Mouse (Mus musculus): ENCODE measurements around the gene Txndc16.
A peak's percentile ranks its signal among the peaks of the same experiment; 100 is the strongest.

Txndc16 gene

GRCm38 (mm10) chr14:45220090-45220956 lies at the start of gene Txndc16:
TSS of gene Txndc16 (minus strand) at chr14:45220328.
- DNase-seq (ENCODE audit: low read depth, low spot score): peak; percentile 80

- DNase-seq (ENCODE audit: low read depth, low spot score): no peak
Measured at GRCm38 (mm10) chr14:45263831-45264592, 43.9 kb upstream of the Txndc16 start.

- no peak for DNase-seq (ENCODE audit: low read depth, low spot score)
Measured at GRCm38 (mm10) chr14:45251548-45252076, 31.5 kb upstream of the Txndc16 start.

GRCm38 (mm10) chr14:45241613-45242012 lies 21.5 kb upstream of the Txndc16 start:
- no peak for DNase-seq (ENCODE audit: low read depth, low spot score)

GRCm38 (mm10) chr14:45239042-45239441 lies 18.9 kb upstream of the Txndc16 start:
- DNase-seq (ENCODE audit: low read depth, low spot score): no peak

GRCm38 (mm10) chr14:45220957-45221630 lies 966 bp upstream of the Txndc16 start:
- no peak for DNase-seq (ENCODE audit: low read depth, low spot score)

- DNase-seq (ENCODE audit: low read depth, low spot score): peak; percentile 100
Measured at GRCm38 (mm10) chr14:45219281-45220089, 643 bp downstream of the Txndc16 start, which contains the start of gene Gpr137c. TSS of gene Gpr137c (plus strand) at chr14:45219717.

GRCm38 (mm10) chr14:45217693-45218092 lies 2.4 kb downstream of the Txndc16 start:
- no peak for DNase-seq (ENCODE audit: low read depth, low spot score)

GRCm38 (mm10) chr14:45216711-45217340 lies 3.3 kb downstream of the Txndc16 start:
- no peak for DNase-seq (ENCODE audit: low read depth, low spot score)

GRCm38 (mm10) chr14:45211431-45211830 lies 8.7 kb downstream of the Txndc16 start:
- no peak for DNase-seq (ENCODE audit: low read depth, low spot score)

GRCm38 (mm10) chr14:45210683-45211082 lies 9.4 kb downstream of the Txndc16 start:
- DNase-seq (ENCODE audit: low read depth, low spot score): no peak

GRCm38 (mm10) chr14:45200607-45201006 lies 19.5 kb downstream of the Txndc16 start:
- no peak for DNase-seq (ENCODE audit: low read depth, low spot score)

GRCm38 (mm10) chr14:45190999-45191398 lies 29.1 kb downstream of the Txndc16 start:
- DNase-seq (ENCODE audit: low read depth, low spot score): no peak

- no peak for DNase-seq (ENCODE audit: low read depth, low spot score)
Measured at GRCm38 (mm10) chr14:45181611-45182010, 38.5 kb downstream of the Txndc16 start.

GRCm38 (mm10) chr14:45179606-45180005 lies 40.5 kb downstream of the Txndc16 start:
- no peak for DNase-seq (ENCODE audit: low read depth, low spot score)

GRCm38 (mm10) chr14:45179186-45179585 lies 40.9 kb downstream of the Txndc16 start:
- DNase-seq (ENCODE audit: low read depth, low spot score): no peak

GRCm38 (mm10) chr14:45175012-45175740 lies 45.0 kb downstream of the Txndc16 start:
- DNase-seq (ENCODE audit: low read depth, low spot score): no peak

GRCm38 (mm10) chr14:45172260-45172659 lies 47.9 kb downstream of the Txndc16 start:
- no peak for DNase-seq (ENCODE audit: low read depth, low spot score)

- no peak for DNase-seq (ENCODE audit: low read depth, low spot score)
Measured at GRCm38 (mm10) chr14:45167366-45167765, 52.8 kb downstream of the Txndc16 start.
